Mouse (Mus musculus) cerebellum, adult 2 months (tissue): ENCODE results near the gene Cyb561d2.

Source experiments
- CTCF ChIP-seq: fragments of 200-500 bp; IDR thresholded peaks from 2 replicates; pipeline ENCODE4 v1.5.1; 2011; ENCODE audit warnings: low read depth, mild to moderate bottlenecking, control low read depth, low read length, moderate library complexity, borderline replicate concordance; ENCODE audit not compliant: insufficient read depth
- POLR2A ChIP-seq: fragments of 200-500 bp; IDR thresholded peaks from 2 replicates; pipeline ENCODE4 v1.6.1; 2011; ENCODE audit warnings: low read length, control low read depth, borderline replicate concordance; ENCODE audit not compliant: insufficient read depth

- TF ChIP-seq POLR2A: no peak
- no peak for TF ChIP-seq CTCF
These were observed 51.8 kb downstream of the Cyb561d2 start for GRCm38 (mm10) chr9:107490146-107490545.
